Comparison of ENCODE assay signal across 26 mouse cellular contexts in genomic region chr12:77143105-77143504, GRCm38 (mm10).
A peak's percentile ranks its signal among the peaks of the same experiment; 100 is the strongest.
DNase-seq lines count a peak whose midpoint lies in the region; ATAC-seq lines count a peak whose summit lies in the region.
"Had no signal": no experiment of that assay in that cellular context is flagged by ENCODE, and none has a peak within 500 bp of the region (broad histone marks: within the 10 kb centered on the region; RNA-seq: fewer than 3 reads in every experiment).

No protein-coding gene starts in this region.

- H3K4me3 ChIP-seq in heart, embryonic 10.5 days: no peak overlapping the region
- no peak overlapping the region for H3K4me3 ChIP-seq in forebrain, embryonic 15.5 days
- H3K4me3 ChIP-seq: forebrain, embryonic 10.5 days; forebrain, embryonic 13.5 days; heart, embryonic 12.5 days; heart, embryonic 15.5 days; hindbrain, embryonic 12.5 days; hindbrain, embryonic 15.5 days had no signal

- intact Hi-C loops in heart, postnatal 14 days (cut with DNase I): no loop called here

- H3K27ac ChIP-seq in heart, embryonic 10.5 days: no peak overlapping the region
- H3K27ac ChIP-seq in forebrain, embryonic 15.5 days (replicated peaks): no peak overlapping the region
- H3K27ac ChIP-seq: forebrain, embryonic 10.5 days; forebrain, embryonic 13.5 days; heart, embryonic 15.5 days; hindbrain, embryonic 12.5 days; hindbrain, embryonic 15.5 days had no signal

- H3K36me3 ChIP-seq in heart, embryonic 10.5 days: no peaks in the 10 kb centered on the region
- H3K36me3 ChIP-seq in forebrain, embryonic 15.5 days: no peaks in the 10 kb centered on the region
- H3K36me3 ChIP-seq: forebrain, embryonic 10.5 days; heart, embryonic 12.5 days; heart, embryonic 15.5 days; hindbrain, embryonic 12.5 days; hindbrain, embryonic 15.5 days had no signal

- 77% methylated on average over 12 of the region's 12 CpGs for WGBS in heart, embryonic 10.5 days
- WGBS in forebrain, embryonic 15.5 days: 90% methylated on average over 12 of the region's 12 CpGs

- H3K4me2 ChIP-seq in forebrain, embryonic 15.5 days (replicated peaks): no peak overlapping the region
- H3K4me2 ChIP-seq: forebrain, embryonic 13.5 days; heart, embryonic 12.5 days; heart, embryonic 15.5 days; hindbrain, embryonic 12.5 days; hindbrain, embryonic 15.5 days had no signal

- ATAC-seq in forebrain, embryonic 15.5 days (replicated peaks): no peak
- ATAC-seq: forebrain, embryonic 13.5 days; forebrain, postnatal 0 days; intestine, postnatal 0 days had no signal

- H3K9ac ChIP-seq in forebrain, embryonic 15.5 days (replicated peaks): no peak overlapping the region
- H3K9ac ChIP-seq: forebrain, embryonic 13.5 days; forebrain, postnatal 0 days; heart, embryonic 12.5 days; heart, embryonic 15.5 days; hindbrain, embryonic 12.5 days; hindbrain, embryonic 15.5 days had no signal

- H3K4me1 ChIP-seq in heart, embryonic 10.5 days: peaks cover 11% of the 10 kb centered on the region
- no peaks in the 10 kb centered on the region for H3K4me1 ChIP-seq in forebrain, embryonic 15.5 days
- H3K4me1 ChIP-seq: forebrain, embryonic 10.5 days; forebrain, embryonic 13.5 days; heart, embryonic 15.5 days; hindbrain, embryonic 12.5 days; hindbrain, embryonic 15.5 days had no signal

- DNase-seq in heart, embryonic 10.5 days (ENCODE audit: low spot score): peak; percentile 57
- no peak for DNase-seq in heart, postnatal 14 days
- peak; percentile 14 for DNase-seq in testis, postnatal 14 days (ENCODE audit: low spot score)
- DNase-seq in testis, postnatal 10 days (ENCODE audit: low spot score): no peak
- peak; percentile 8 for DNase-seq in ES-CJ7 (ENCODE audit: low read depth, low spot score)
- peak; percentile 33 for DNase-seq in ZHBTc4 (ENCODE audit: low read depth, low spot score)
- DNase-seq in thymus, postnatal 36 days: no peak
- DNase-seq: adrenal gland, adult 2 months; adrenal gland, postnatal 14 days; B cell, adult 2 months; cerebellum, adult 18-20 months; cerebellum, adult 9-10 months; cerebellum, postnatal 14 days; forebrain, postnatal 0 days; gastrocnemius, postnatal 10 days; gastrocnemius, postnatal 36 days; heart, postnatal 10 days; kidney, adult 2 months had no signal

- H3K27me3 ChIP-seq in heart, embryonic 10.5 days (ENCODE audit: insufficient read depth, poor library complexity, severe bottlenecking): no peaks in the 10 kb centered on the region
- H3K27me3 ChIP-seq in forebrain, embryonic 15.5 days: no peaks in the 10 kb centered on the region
- H3K27me3 ChIP-seq: forebrain, embryonic 13.5 days; heart, embryonic 12.5 days; heart, embryonic 15.5 days; hindbrain, embryonic 12.5 days; hindbrain, embryonic 15.5 days had no signal

- no peaks in the 10 kb centered on the region for H3K9me3 ChIP-seq in heart, embryonic 10.5 days
- H3K9me3 ChIP-seq in forebrain, embryonic 15.5 days: no peaks in the 10 kb centered on the region
- H3K9me3 ChIP-seq: forebrain, embryonic 10.5 days; forebrain, embryonic 13.5 days; heart, embryonic 12.5 days; heart, embryonic 15.5 days; hindbrain, embryonic 12.5 days; hindbrain, embryonic 15.5 days had no signal

Comparison
In these comparisons a context has a peak if more than half of its experiments do, and no peak if none do; other contexts are left out.
1. DNase-seq: peak in heart, embryonic 10.5 days (single experiment), testis, postnatal 14 days (single experiment), ES-CJ7 (single experiment) and ZHBTc4 (single experiment); none in heart, postnatal 14 days (0 of 2), testis, postnatal 10 days (single experiment) and thymus, postnatal 36 days (0 of 2).